Mouse (Mus musculus): ENCODE data around the gene Cdkal1.

Cdkal1 gene

DNA sequence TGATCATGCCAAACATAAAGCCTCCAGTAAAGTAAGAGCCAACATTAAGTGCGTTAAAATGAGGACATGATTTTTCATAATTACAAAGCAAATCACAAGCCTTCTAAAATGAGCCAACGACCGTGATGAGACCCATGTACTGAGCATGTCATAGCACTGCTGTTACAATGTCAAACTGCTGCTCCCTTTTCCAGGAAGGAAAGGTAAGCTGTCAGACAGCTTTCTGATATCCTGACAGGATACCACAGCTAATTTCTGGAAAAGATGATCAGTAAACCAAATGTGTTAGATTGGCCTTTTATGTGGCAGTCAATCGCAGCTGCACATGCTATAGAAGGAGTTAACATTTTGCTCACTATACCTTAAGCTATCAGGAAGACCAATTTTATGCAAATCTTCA lies 44.7 kb downstream of the Cdkal1 start:
- DNase-seq (ENCODE audit: low read depth, low spot score): no peak

DNA sequence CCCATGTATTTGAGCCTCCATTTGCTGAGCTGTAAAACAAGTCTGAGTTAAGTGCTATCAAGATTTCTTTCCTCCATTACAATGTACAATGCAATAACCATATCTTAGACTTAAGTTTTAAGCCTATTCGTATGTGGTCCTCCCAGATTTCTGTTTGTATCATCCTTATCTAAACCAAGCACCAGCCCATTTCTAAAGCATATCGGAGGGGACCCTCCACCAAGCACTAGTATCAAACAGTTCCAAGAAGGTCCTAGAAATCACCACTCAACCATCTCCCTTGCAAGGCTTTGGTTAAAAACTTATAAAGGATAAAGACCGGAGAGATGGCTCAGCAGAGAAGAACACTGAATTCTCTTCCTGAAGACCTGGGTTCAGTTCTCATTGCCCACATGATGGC lies 47.1 kb downstream of the Cdkal1 start:
- DNase-seq (ENCODE audit: low read depth, low spot score): no peak

- DNase-seq (ENCODE audit: low read depth, low spot score): no peak
These were observed 47.5 kb downstream of the Cdkal1 start for GRCm38 (mm10) chr13:29807930-29808329.

GRCm38 (mm10) chr13:29806871-29807270 lies 48.6 kb downstream of the Cdkal1 start:
- peak; percentile 5 for DNase-seq (ENCODE audit: low read depth, low spot score)

- DNase-seq (ENCODE audit: low read depth, low spot score): no peak
These were observed 50.2 kb downstream of the Cdkal1 start for GRCm38 (mm10) chr13:29805296-29805695.

DNA sequence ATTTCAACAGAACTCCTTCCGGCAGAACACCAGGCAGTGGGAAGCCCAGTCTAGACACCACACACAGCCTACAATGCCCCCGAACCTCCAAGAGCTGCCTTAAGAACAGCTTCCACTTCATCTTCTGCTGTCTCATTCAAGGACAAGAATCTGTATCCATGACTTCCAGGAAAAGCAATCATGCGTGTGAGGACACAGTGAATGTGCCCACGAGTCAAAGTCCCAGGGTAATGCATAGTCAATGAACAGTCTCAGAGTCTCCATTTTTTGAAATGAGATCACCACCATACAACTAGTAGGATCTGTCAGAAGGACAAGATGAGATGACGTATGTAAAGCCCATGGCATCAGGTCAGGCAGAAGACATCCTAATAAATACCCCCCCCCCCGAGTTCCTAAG lies 51.4 kb downstream of the Cdkal1 start:
- DNase-seq (ENCODE audit: low read depth, low spot score): no peak

DNA sequence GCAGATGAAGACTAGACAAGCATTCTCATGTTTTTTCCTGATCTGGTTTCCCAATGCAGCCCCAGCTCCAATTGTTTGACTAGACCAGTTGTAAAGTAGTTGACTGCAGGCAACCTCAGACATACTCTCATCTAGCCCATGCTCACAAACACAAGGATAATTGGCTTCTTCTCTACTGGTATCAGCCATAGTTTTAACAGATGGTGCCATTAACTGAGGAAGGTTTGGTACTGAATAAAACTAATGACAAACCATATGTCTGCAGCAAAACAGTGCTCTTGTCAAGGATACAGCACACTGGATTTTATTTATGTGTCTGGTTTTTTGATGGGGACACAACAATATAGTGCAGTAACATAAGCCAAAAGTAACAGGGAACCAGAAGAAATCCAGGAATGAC lies 52.8 kb downstream of the Cdkal1 start:
- no peak for DNase-seq (ENCODE audit: low read depth, low spot score)

DNA sequence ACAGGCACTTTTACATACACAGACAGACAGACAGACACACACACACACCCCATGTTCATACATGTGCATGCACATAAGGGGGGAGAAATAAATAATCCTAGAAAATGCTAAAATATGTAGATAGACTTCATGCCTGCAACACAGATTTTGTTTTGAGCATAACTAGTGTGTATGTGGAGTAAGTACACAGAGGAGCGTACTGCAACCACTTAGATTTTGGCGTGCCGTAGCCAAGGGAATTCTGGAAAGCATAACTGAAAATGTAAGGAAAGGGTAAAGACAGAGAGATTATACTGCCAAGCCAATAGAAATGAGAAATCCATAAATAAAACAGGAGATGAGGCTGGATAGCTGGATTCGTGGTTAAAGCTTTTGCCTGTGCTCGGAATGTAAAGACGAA lies 55.4 kb downstream of the Cdkal1 start:
- no peak for DNase-seq (ENCODE audit: low read depth, low spot score)

GRCm38 (mm10) chr13:29792112-29792511 lies 63.4 kb downstream of the Cdkal1 start:
- DNase-seq (ENCODE audit: low read depth, low spot score): peak; percentile 11

DNA sequence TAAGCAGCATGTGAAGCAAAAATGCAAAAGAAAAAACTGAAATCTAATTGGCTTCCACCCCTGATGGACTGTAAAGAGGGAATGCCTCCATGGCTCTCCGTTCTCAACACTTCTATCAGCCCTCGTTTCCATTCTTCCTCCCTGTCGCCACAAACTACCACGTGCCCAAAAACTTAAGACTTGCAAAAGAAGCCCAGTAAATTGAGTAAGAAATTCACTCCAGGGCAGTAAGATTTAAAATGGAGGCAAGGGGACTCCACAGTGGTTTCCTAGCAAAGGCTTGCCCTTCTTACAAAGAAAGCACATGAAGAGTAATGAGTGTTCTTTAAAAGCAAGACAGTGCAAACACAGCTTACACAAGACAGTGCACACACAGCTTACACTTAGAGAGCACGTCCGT lies 64.0 kb downstream of the Cdkal1 start:
- DNase-seq (ENCODE audit: low read depth, low spot score): no peak

GRCm38 (mm10) chr13:29786984-29787383 lies 68.5 kb downstream of the Cdkal1 start:
- DNase-seq (ENCODE audit: low read depth, low spot score): no peak

- no peak for DNase-seq (ENCODE audit: low read depth, low spot score)
These were observed 70.6 kb downstream of the Cdkal1 start for GRCm38 (mm10) chr13:29784894-29785293.

DNA sequence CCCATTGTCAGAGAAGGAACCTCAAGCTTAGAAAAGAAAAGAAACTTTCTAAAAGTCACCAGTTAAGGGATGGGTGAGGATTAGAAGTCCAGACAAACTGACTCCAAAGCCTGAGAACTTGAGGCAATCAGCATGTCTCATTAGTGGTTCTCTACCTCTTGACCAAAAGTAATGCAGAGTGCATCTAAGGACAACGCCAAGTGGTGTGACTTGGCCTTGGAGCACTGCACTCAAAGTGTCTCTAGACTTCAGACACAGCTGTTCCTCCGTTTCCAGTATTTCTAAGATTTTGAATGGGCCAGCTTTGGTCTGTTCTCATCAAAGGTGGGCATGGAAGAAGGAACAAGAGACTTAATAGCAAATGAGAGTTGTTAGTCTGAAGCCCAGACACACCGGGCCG lies 74.1 kb downstream of the Cdkal1 start:
- DNase-seq (ENCODE audit: low read depth, low spot score): no peak

DNA sequence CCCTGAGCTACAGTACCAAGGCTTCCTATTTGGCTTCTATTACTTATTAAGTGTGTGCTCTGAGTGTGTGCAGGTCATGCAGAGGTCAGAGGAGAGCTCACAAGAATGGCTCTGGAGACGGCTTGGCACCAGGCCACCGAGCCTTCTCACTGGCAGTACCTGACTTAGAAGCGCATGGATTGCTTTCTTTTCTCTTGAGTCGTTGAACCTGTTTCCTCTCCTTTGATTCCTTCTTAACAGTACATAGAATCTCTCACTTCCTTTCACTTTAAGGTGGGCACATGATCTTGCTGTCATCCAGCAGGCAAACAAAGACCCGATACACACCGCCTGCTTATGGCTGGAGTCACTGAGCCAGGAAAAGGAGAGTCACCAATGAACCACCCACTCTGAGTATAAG lies 74.8 kb downstream of the Cdkal1 start:
- peak; percentile 9 for DNase-seq (ENCODE audit: low read depth, low spot score)

- no peak for DNase-seq (ENCODE audit: low read depth, low spot score)
These were observed 76.0 kb downstream of the Cdkal1 start for GRCm38 (mm10) chr13:29779519-29779918.

DNA sequence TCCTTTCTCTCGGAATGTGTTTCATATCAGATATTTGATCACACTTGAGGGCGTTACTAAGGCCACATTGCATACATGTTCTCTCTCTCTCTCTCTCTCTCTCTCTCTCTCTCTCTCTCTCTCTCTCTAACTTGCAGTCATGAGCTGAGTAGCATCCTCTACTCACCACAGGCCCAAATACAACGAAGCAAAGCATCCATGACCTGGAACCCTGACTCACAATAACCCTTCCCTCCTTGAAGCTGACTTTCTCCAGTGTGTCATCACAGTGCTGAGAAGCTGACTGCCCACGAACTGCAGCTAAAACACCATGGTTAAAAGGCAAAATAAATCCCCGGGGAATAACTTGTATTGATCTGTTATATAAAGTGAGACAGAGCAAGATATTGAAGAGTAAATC lies 76.4 kb downstream of the Cdkal1 start:
- peak; percentile 50 for DNase-seq (ENCODE audit: low read depth, low spot score)

GRCm38 (mm10) chr13:29778124-29778523 lies 77.3 kb downstream of the Cdkal1 start:
- peak; percentile 61 for DNase-seq (ENCODE audit: low read depth, low spot score)

GRCm38 (mm10) chr13:29777225-29777624 lies 78.2 kb downstream of the Cdkal1 start:
- no peak for DNase-seq (ENCODE audit: low read depth, low spot score)

- DNase-seq (ENCODE audit: low read depth, low spot score): no peak
These were observed 79.8 kb downstream of the Cdkal1 start for GRCm38 (mm10) chr13:29775603-29776230.

GRCm38 (mm10) chr13:29773563-29773962 lies 81.9 kb downstream of the Cdkal1 start:
- no peak for DNase-seq (ENCODE audit: low read depth, low spot score)

- DNase-seq (ENCODE audit: low read depth, low spot score): no peak
These were observed 82.5 kb downstream of the Cdkal1 start for GRCm38 (mm10) chr13:29772970-29773369.

GRCm38 (mm10) chr13:29769647-29770436 lies 85.6 kb downstream of the Cdkal1 start:
- DNase-seq (ENCODE audit: low read depth, low spot score): no peak

- DNase-seq (ENCODE audit: low read depth, low spot score): no peak
These were observed 87.4 kb downstream of the Cdkal1 start for GRCm38 (mm10) chr13:29768104-29768503.
